Mouse (Mus musculus): Measurements from ENCODE around the gene Gstcd. TPM values are rescaled to one million over a fixed set of nuclear protein-coding genes. Genes with fewer than 3 reads are reported as not detected.

Gene Gstcd
- total RNA-seq, 2 experiments from 2014 or later, result 21.1 to 23.0 TPM

GRCm38 (mm10) chr3:132944193-132944592, 147.6 kb downstream of the Gstcd start:
- DNase-seq (ENCODE audit: low spot score in 2 of 2), result no peak

GRCm38 (mm10) chr3:132942778-132943177, 149.1 kb downstream of the Gstcd start:
- DNase-seq (ENCODE audit: low spot score in 2 of 2), result no peak

- DNase-seq (ENCODE audit: low spot score in 2 of 2), result no peak
These were observed 151.4 kb downstream of the Gstcd start for GRCm38 (mm10) chr3:132940181-132940990.

GRCm38 (mm10) chr3:132939006-132939405, 152.8 kb downstream of the Gstcd start:
- DNase-seq (ENCODE audit: low spot score in 2 of 2), result no peak

- no peak for DNase-seq (ENCODE audit: low spot score in 2 of 2)
These were observed 157.2 kb downstream of the Gstcd start for GRCm38 (mm10) chr3:132934649-132935048.

Other genes with a start within 250 kb of the Gstcd start
- 10 to 100 TPM; 25.3 to 69.8 TPM for gene Npnt, start 141.7 kb downstream of the Gstcd start, total RNA-seq (2021)
- 10 to 100 TPM; 16.6 to 18.2 TPM for gene Ints12, start 193 bp downstream of the Gstcd start, total RNA-seq (2021)
- gene Arhgef38, start 142.9 kb upstream of the Gstcd start, total RNA-seq (2021), result 1 to 10 TPM in 1 of 2 experiments, under 1 TPM in 1; 0.20 to 2.3 TPM
- 10 to 100 TPM; 62.7 to 68.3 TPM for gene Ppa2, start 218.1 kb upstream of the Gstcd start, total RNA-seq (2021)

All from adrenal gland, postnatal 4 days (tissue).